Mouse (Mus musculus) heart, embryonic 12.5 days (tissue): ENCODE results near the gene Rex2. TPM values are rescaled to one million over a fixed set of nuclear protein-coding genes. Genes with fewer than 3 reads are reported as not detected.

Experiments used
- polyA plus RNA-seq: library from polyadenylated mRNA; unstranded; fragments of >200 nt; fragmentation: Nextera tagmentation; extraction: Ambion mirVana; gene quantifications from 2 replicates; pipeline ENCODE4 v1.2.1, GENCODE M21; 2016

Rex2 gene
- polyA plus RNA-seq, 1 experiment from 2014 or later, result not detected

Other genes starting within 250 kb of the Rex2 start
- gene Gm21411, start 112.3 kb upstream of the Rex2 start, polyA plus RNA-seq, result not detected in 2 replicates
- gene Zfp989, start 49.9 kb upstream of the Rex2 start, polyA plus RNA-seq, result not detected in 2 replicates
- 6.9 and 7.8 TPM in 2 replicates for gene Zfp991, start 110.2 kb downstream of the Rex2 start, polyA plus RNA-seq